Mouse (Mus musculus) MEL (cell line): Measurements from ENCODE around the gene Axl.

Experiments used
- CHD1 ChIP-seq: IDR thresholded peaks from 2 replicates; pipeline ENCODE4 v1.6.1; 2012; ENCODE audit warnings: low read depth, mild to moderate bottlenecking, inconsistent platforms, low read length, improper control_type of control experiment
- CTCF ChIP-seq, 3 experiments: IDR thresholded peaks in 2 of 3; conservative IDR thresholded peaks in 1 of 3; 2 replicates each; pipeline ENCODE4 v1.5.1; 2011 to 2012; ENCODE audit warnings: low read length in 3 of 3, low read depth in 2 of 3, mild to moderate bottlenecking in 2 of 3, improper control_type of control experiment in 1 of 3, inconsistent platforms in 1 of 3, mixed read lengths in 1 of 3, moderate library complexity in 1 of 3; ENCODE audit not compliant: control insufficient read depth in 1 of 3, insufficient read depth in 1 of 3, poor library complexity in 1 of 3, severe bottlenecking in 1 of 3
- E2F4 ChIP-seq: IDR thresholded peaks from 2 replicates; pipeline ENCODE4 v1.6.1; 2011; ENCODE audit warnings: low read depth, low read length, improper control_type of control experiment, borderline replicate concordance
- EP300 ChIP-seq, 2 experiments: IDR thresholded peaks; 2 replicates each; pipeline ENCODE4 v1.6.1; 2011; ENCODE audit warnings: improper control_type of control experiment in 2 of 2, low read length in 2 of 2, low read depth in 1 of 2, mild to moderate bottlenecking in 1 of 2
- MAX ChIP-seq: IDR thresholded peaks from 2 replicates; pipeline ENCODE4 v1.6.1; 2011; ENCODE audit warnings: low read length, improper control_type of control experiment
- MEF2A ChIP-seq: IDR thresholded peaks from 2 replicates; pipeline ENCODE4 v1.6.1; 2014; ENCODE audit warnings: low read depth, mild to moderate bottlenecking, inconsistent platforms, low read length, improper control_type of control experiment; ENCODE audit not compliant: poor library complexity, insufficient replicate concordance, severe bottlenecking; ENCODE audit errors: extremely low read depth
- MYC ChIP-seq: IDR thresholded peaks from 2 replicates; pipeline ENCODE4 v1.6.1; 2011; ENCODE audit warnings: low read depth, mild to moderate bottlenecking, low read length, improper control_type of control experiment, moderate library complexity
- POLR2A ChIP-seq, 2 experiments: IDR thresholded peaks; 2 replicates each; pipeline ENCODE4 v1.6.1; 2011 to 2012; ENCODE audit warnings: low read length in 2 of 2, mild to moderate bottlenecking in 2 of 2, control low read depth in 1 of 2, improper control_type of control experiment in 1 of 2, low read depth in 1 of 2, moderate library complexity in 1 of 2; ENCODE audit not compliant: control insufficient read depth in 1 of 2, insufficient read depth in 1 of 2, poor library complexity in 1 of 2
- SIN3A ChIP-seq: IDR thresholded peaks from 2 replicates; pipeline ENCODE4 v1.6.1; 2012; ENCODE audit warnings: low read length, improper control_type of control experiment, inconsistent platforms
- TAL1 ChIP-seq: IDR thresholded peaks from 2 replicates; pipeline ENCODE4 v1.6.1; 2012; ENCODE audit warnings: mild to moderate bottlenecking, inconsistent platforms, low read length, moderate library complexity, mixed read lengths
- TCF12 ChIP-seq: IDR thresholded peaks from 2 replicates; pipeline ENCODE4 v1.6.1; 2014; ENCODE audit warnings: low read depth, mild to moderate bottlenecking, inconsistent platforms, low read length, improper control_type of control experiment, moderate library complexity
- USF1 ChIP-seq: IDR thresholded peaks from 2 replicates; pipeline ENCODE4 v1.6.1; 2014; ENCODE audit warnings: low read depth, mild to moderate bottlenecking, inconsistent platforms, low read length, improper control_type of control experiment, moderate library complexity
- ZMIZ1 ChIP-seq: IDR thresholded peaks from 2 replicates; pipeline ENCODE4 v1.6.1; 2012; ENCODE audit warnings: low read depth, mild to moderate bottlenecking, inconsistent platforms, low read length, improper control_type of control experiment, moderate library complexity

DNA sequence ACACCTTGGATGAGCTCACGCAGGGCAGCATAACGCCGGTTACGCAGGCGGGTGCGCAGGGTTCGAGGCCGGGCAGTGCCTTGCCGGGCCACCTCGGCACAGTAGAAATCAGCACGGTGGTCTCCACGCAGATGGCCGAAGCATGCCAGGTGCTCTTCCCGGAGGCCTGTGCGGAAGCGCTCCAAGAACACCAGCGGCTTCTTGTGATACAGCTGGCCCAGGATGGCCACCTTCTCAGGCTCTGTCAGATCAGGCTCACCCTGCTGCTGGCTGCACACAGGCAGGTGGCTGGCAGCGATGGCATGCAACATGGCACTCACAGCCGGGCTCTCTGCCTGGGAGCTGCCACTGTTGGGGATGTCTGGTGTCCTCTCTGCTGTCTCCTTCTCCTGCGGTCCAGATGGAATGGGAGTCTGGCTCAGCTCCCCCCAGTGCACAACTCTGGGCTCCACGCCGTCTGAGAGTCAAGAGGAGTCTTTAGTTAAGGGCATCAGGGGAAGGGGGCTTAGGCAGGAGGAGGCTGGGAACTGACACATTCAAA lies 72.7 kb downstream of the Axl start:
- TF ChIP-seq EP300 (IDR thresholded peaks at IDR 0.05; ENCODE audit: low read depth in 1 of 2, low read length in 2 of 2) (no peak), CTCF (IDR thresholded peaks at IDR 0.05 in 2 of 3, conservative IDR thresholded peaks at IDR 0.05 in 1 of 3; ENCODE audit: control insufficient read depth in 1 of 3, insufficient read depth in 1 of 3, low read depth in 2 of 3, low read length in 3 of 3, poor library complexity in 1 of 3, severe bottlenecking in 1 of 3) (no peak), E2F4 (no peak), SIN3A (no peak), CHD1 (no peak), MYC (no peak), ZMIZ1 (no peak), TAL1 (no peak), POLR2A (IDR thresholded peaks at IDR 0.05; ENCODE audit: control insufficient read depth in 1 of 2, insufficient read depth in 1 of 2, low read depth in 1 of 2, low read length in 2 of 2, poor library complexity in 1 of 2) (no peak), MAX (no peak), TCF12 (no peak), USF1 (no peak), MEF2A (no peak)
